Mouse (Mus musculus) megakaryocyte progenitor cell, adult 5-6 weeks (primary cell): Measurements from ENCODE around the gene Isca2. TPM values are rescaled to one million over a fixed set of nuclear protein-coding genes. Genes with fewer than 3 reads are reported as not detected.

ENCODE experiments used
- ATAC-seq: replicated peaks from 2 replicates; pipeline ENCODE4 v1.8.0; 2016; ENCODE audit warnings: mild to moderate bottlenecking, moderate TSS enrichment, inconsistent platforms; ENCODE audit not compliant: poor library complexity
- total RNA-seq, 2 experiments: library from RNA; stranded (forward) in 1 of 2; stranded (reverse) in 1 of 2; fragments of 157-497, 149-512 nt in 1 of 2; fragments of 200-1000 nt in 1 of 2; gene quantifications; 2 replicates each; pipeline versions ENCODE4 v1.2.3 to v1.2.4; 2015 to 2017

Gene Isca2
- total RNA-seq, 2 experiments from 2014 or later = 53.8 to 111 TPM

DNA sequence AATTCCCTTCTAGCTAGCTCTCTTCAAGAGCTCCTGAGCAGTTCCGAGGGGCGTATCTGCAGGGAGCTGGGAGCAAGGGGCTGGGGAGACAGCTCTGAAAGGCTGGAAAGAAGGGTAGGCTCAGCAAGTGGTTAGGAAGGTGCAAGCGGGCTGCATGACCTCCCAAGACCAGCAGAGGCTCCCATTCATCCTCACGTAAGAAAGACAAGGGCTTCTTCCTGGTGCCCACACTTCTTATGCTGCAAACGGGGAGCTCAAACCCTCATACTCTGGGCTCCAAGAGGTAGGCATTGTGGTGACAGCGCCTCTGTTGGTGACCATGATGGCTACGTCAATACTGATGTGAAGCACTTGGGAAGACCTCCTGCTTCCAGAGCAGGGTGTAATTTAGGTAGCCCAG is 40.7 kb downstream of the Isca2 start:
- ATAC-seq = peak; percentile 55

DNA sequence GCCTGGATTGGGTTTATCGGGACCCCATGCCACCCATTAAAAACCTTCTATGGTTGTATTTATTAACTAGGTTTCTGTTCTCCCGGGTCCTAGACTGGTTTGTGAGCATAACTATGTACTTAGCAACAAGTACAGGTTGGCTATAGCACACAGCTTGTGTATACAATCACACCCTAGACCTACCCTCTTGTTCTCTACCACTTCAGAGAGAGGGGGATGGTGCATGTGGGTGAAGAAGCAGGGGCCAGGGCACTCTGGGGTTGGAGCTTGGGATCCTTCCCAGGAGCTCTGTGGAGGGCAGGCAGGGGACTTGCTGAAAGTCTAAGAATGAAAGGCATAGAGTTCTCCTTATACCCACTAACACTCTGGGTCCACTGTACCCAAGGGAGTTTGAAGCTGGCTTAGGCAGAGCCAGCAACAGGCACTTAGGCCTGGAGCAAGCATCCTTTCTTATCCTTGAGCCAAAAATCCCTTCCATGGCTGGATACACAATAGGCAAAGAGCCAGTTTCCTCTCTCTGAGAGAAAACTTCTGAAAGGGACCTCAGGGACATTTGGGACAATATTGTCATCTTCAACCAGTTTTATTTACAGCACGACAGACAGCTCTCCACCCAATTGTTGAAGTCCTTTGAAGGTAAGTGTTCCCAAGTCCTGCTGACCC is 41.7 kb downstream of the Isca2 start:
- no peak for ATAC-seq

DNA sequence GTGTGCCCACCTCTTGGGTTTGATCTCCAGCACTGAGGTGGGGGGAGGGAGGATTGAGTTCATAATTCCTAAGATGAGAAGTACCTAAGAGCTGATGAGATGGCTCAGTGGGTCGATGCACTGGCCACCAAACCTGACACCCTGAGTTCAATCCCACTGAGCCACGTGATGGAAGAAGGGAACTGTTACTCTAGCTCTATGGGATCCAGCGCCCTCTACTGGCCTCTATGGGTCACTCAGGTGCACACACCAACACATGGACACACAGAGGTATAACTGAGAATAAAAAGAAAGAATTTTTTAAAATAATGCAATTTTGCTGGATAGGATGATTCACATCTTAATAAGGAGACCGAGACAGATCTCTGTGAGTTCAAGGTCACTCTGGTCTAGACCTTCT is 45.4 kb downstream of the Isca2 start:
- peak; percentile 37; the same call in 1 of the 2 replicates for ATAC-seq

DNA sequence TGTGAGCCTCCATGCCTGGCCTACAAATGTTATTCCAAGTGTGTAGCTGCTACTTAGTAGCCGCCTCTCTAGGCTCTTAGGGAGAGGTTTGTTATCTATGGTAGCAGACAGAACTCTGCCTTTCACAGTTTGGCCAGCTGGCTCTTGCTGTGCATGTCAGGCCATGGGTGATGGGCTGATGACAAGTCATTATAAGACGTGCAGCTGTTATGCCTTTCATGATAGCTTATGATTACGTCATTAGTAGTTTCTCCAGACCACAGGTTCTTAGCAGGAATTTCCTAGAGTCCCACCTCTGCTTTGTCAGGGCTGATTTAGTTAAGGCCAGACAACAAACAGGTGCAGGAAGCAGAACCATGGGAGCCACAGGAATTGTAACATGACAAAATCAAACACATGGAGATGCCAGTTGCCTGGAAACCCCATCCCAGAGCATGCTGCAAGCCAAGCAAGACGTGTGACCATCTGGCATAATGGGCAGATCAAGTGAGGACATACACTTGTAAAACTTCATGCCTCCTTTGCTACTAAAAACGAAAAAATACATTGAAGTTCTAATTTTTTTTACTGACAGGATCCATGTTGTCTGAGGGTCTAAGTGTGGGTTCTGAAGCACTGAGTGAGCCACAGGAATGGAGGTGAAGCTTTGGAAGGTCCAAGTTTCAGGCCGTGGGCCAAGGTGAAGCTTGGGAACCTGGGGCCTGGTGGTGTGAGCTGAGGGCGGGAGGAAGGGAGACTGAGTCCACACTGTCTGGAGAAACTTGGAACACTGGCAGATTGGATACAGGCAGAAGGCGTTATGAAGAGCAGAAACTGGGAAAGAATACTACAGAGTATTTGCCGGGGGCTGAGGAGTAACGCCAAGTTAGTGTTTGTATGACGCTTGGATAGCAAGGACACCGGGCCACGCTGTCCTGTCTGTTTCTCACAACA is 46.5 kb downstream of the Isca2 start:
- peak; percentile 98 for ATAC-seq

DNA sequence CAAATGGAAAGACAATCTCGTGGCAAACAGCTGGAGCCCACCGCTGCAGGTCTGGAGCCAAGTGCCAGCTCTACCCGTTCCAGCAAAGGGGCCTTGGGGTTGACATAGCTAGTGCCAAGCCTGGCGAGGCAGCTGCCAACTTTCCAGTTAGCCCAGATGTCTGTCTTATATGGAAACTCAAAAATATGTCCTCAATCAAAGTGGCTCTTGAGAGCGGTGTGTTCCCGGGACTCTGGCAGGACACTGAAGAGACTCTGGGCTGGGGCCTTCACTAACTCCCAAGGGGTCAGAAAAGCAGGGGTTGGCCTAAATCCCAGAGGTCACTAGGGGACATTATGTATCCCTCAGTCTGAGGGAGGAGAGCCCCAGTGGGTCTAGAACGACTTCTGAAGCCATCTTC is 50.5 kb downstream of the Isca2 start:
- ATAC-seq = no peak

DNA sequence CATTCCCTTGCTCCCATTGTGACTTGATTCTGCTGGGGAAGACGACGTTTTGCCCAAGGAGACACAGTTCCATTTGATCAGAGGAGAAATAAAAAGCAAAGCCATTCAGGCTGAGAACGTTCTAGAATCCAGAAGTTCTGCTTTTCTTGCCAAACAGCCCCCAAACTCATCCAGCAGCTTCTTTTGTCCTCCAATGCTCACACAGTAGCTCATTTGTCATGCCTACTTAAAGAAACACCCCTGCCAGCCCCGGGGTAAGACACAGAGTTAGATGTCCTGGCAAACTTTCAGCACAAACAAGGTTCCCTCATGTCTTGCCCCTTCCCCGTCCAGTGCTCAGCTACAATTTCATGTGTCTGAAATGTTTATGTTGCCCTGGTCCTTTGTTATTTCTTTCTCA is 51.2 kb downstream of the Isca2 start:
- no peak for ATAC-seq

Other genes with a start within 250 kb of the Isca2 start
- not detected in 2 replicates for gene Vsx2, start 203.5 kb upstream of the Isca2 start, total RNA-seq (2015)
- not detected in 2 replicates for gene Vsx2, start 203.5 kb upstream of the Isca2 start, total RNA-seq (2017)
- 2.7 and 3.6 TPM in 2 replicates for gene Abcd4, start 155.8 kb upstream of the Isca2 start, total RNA-seq (2015)
- gene Abcd4, start 155.8 kb upstream of the Isca2 start, total RNA-seq (2017) = 3.9 and 5.1 TPM in 2 replicates
- not detected in 2 replicates for gene Vrtn, start 132.2 kb upstream of the Isca2 start, total RNA-seq (2015)
- not detected in 2 replicates for gene Vrtn, start 132.2 kb upstream of the Isca2 start, total RNA-seq (2017)
- gene Syndig1l, start 74.4 kb upstream of the Isca2 start, total RNA-seq (2015) = not detected in 2 replicates
- not detected in 2 replicates for gene Syndig1l, start 74.4 kb upstream of the Isca2 start, total RNA-seq (2017)
- gene Npc2, start 99 bp upstream of the Isca2 start, total RNA-seq (2015) = 98.8 and 112 TPM in 2 replicates
- 65.3 and 70.9 TPM in 2 replicates for gene Npc2, start 99 bp upstream of the Isca2 start, total RNA-seq (2017)
- not detected in 2 replicates for gene Ltbp2, start 103.3 kb downstream of the Isca2 start, total RNA-seq (2015)
- gene Ltbp2, start 103.3 kb downstream of the Isca2 start, total RNA-seq (2017) = 1.2 TPM in 1 of 2 replicates, not detected in the other
- gene Fcf1, start 197.6 kb downstream of the Isca2 start, total RNA-seq (2015) = 151 and 155 TPM in 2 replicates
- 121 and 125 TPM in 2 replicates for gene Fcf1, start 197.6 kb downstream of the Isca2 start, total RNA-seq (2017)
- gene Arel1, start 197.6 kb downstream of the Isca2 start, total RNA-seq (2015) = 28.0 and 30.5 TPM in 2 replicates
- gene Arel1, start 197.6 kb downstream of the Isca2 start, total RNA-seq (2017) = 39.7 and 43.2 TPM in 2 replicates
- 78.0 and 96.2 TPM in 2 replicates for gene Ylpm1, start 223.1 kb downstream of the Isca2 start, total RNA-seq (2015)
- 52.7 and 84.7 TPM in 2 replicates for gene Ylpm1, start 223.1 kb downstream of the Isca2 start, total RNA-seq (2017)